Mouse (Mus musculus): ENCODE data around the gene Nol7.

- TF ChIP-seq MAFK (IDR thresholded peaks at IDR 0.05; ENCODE audit: insufficient read depth, low read depth, low read length) (no peak), HCFC1 (IDR thresholded peaks at IDR 0.05; ENCODE audit: borderline replicate concordance, insufficient read depth, low read length) (no peak), ZC3H11A (IDR thresholded peaks at IDR 0.05; ENCODE audit: borderline replicate concordance, low read depth, low read length) (no peak), ZNF384 (IDR thresholded peaks at IDR 0.05; ENCODE audit: low read depth, low read length) (no peak)
Observed at GRCm38 (mm10) chr13:43415249-43415648, 17.1 kb downstream of the Nol7 start.
